Mouse (Mus musculus) intestine, embryonic 15.5 days (tissue): ENCODE measurements around the gene Eno3. TPM values are rescaled to one million over a fixed set of nuclear protein-coding genes. Genes with fewer than 3 reads are reported as not detected.

Experiments
- ATAC-seq: fragments of 200-750 bp; cut with Nextera tagmentation; 2 replicates; pipeline ENCODE4 v1.8.0; 2017; ENCODE audit warnings: moderate TSS enrichment, moderate library complexity
- H3K27ac ChIP-seq: fragments of 300-500 bp; sonication (generic); 2 replicates; pipeline ENCODE4 v1.5.1; 2015; ENCODE audit warnings: mild to moderate bottlenecking, inconsistent platforms
- H3K27me3 ChIP-seq: fragments of 300-500 bp; sonication (generic); replicated peaks from 2 replicates; pipeline ENCODE4 v1.6.1; 2015; ENCODE audit warnings: inconsistent platforms
- H3K36me3 ChIP-seq: fragments of 300-500 bp; sonication (generic); 2 replicates; pipeline ENCODE4 v1.6.1; 2015; ENCODE audit warnings: inconsistent platforms
- H3K4me1 ChIP-seq: fragments of 300-500 bp; sonication (generic); replicated peaks from 2 replicates; pipeline ENCODE4 v1.6.1; 2015; ENCODE audit warnings: inconsistent platforms
- H3K4me2 ChIP-seq: fragments of 300-500 bp; sonication (generic); replicated peaks from 2 replicates; pipeline ENCODE4 v1.6.1; 2015; ENCODE audit warnings: mild to moderate bottlenecking, inconsistent platforms
- H3K4me3 ChIP-seq: fragments of 300-500 bp; sonication (generic); replicated peaks from 2 replicates; pipeline ENCODE4 v1.5.1; 2015; ENCODE audit warnings: inconsistent platforms
- H3K9ac ChIP-seq: fragments of 300-500 bp; sonication (generic); 2 replicates; pipeline ENCODE4 v1.6.1; 2015; ENCODE audit warnings: inconsistent platforms
- H3K9me3 ChIP-seq: fragments of 300-500 bp; sonication (generic); 2 replicates; pipeline ENCODE4 v1.6.1; 2016; ENCODE audit warnings: inconsistent platforms
- WGBS: fragments of 180-500 bp; shearing (Covaris S2); methylation state at CpG from one replicate; pipeline ENCODE4 v1.1.7; 2015; 5-methylcytosine and 5-hydroxymethylcytosine counted together
- polyA plus RNA-seq: library from polyadenylated mRNA; unstranded; fragments of >200 nt; fragmentation: Nextera tagmentation; extraction: Ambion mirVana; gene quantifications from 2 replicates; pipeline ENCODE4 v1.2.1, GENCODE M21; 2015

Gene Eno3
- polyA plus RNA-seq, 1 experiment from 2014 or later: 15.6 TPM

DNA sequence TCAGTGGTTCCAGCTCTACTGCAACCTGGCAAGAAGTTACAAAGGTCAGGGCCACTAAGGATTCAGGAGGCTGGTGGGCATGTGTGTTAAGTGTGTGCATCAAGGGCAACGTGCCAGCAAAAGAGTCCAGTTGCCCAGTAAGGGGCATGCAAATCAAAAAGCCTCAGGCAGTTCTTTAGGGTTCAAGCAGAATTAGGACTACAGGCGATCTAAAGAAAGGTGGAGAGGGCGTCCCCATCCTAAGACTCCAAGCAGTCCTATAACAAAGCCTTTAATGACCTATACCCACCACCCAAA is 10.8 kb upstream of the Eno3 start:
- H3K4me2 ChIP-seq: peak overlapping the region; percentile 70
- H3K9me3 ChIP-seq: no peaks in the 10 kb centered on the region
- peak overlapping the region; percentile 87 for H3K27ac ChIP-seq
- peaks cover 35% of the 10 kb centered on the region for H3K4me1 ChIP-seq
- peaks cover 24% of the 10 kb centered on the region for H3K36me3 ChIP-seq
- peak overlapping the region; percentile 85 for H3K9ac ChIP-seq
- H3K4me3 ChIP-seq: peak overlapping the region; percentile 66
- ATAC-seq: no peak; the same call in 1 of the 2 replicates
- H3K27me3 ChIP-seq: no peaks in the 10 kb centered on the region
- WGBS: 24% methylated on average over 3 of the region's 3 CpGs

DNA sequence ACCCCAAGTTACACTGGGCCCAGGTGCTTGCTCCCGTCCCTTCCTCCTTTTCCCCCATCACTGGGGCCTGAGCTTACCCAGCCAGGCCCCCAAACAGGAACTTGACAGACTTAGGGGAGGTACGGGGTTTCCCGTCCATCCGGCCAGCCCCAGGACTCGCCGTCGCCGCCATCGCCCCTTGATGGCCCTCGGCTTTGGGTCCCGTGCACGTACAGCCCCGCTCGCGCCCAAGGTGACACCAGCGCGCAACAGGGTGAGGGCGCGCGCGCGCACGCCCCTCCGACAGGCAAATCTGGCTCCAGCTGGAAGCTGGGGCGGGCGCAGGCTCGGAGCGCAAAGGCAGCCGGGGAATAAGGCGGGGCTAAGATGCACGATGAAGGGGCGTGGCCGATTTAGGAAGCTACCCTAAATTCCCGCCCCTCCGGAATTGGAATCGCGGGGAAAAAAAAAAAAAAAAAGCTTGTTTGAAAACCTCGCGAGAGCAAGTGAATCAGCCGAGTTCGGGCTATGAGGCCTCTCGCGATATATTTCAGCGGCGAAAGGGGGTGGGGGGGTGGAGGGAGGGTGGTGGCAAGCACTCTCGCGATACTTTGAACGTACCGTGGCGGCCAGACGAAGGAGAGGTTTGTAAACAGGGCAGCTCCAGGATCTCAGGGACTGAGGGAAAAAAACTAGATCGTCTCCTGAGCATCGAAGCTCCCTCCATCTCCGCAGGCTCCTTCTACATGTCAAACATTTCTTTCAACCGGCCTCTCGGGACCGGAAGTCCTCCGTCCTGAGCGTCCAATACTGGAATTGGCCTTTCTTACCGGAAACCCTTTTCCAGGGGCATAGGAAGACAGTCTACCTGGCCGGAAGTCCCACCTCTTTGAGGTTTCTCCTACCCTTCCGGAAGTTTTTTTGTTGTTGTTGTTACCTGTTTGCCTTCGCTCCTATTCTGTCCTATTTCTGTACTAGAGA is 10.0 kb upstream of the Eno3 start, which contains the start of the genes Rnf167 and Slc25a11:
Rnf167 (plus strand) TSS at position 545 of the 960 bp plus-strand sequence.
Slc25a11 (minus strand) TSS at position 789 of the 960 bp plus-strand sequence.
- Histone ChIP-seq H3K4me2 (peak within 1 kb of the TSS; percentile 91), H3K9me3 (no peaks in the 10 kb centered on the region), H3K27ac (peak within 1 kb of the TSS; percentile 96), H3K9ac (peak within 1 kb of the TSS; percentile 90), H3K36me3 (peaks cover 29% of the 10 kb centered on the region), H3K27me3 (no peaks in the 10 kb centered on the region), H3K4me3 (peak within 1 kb of the TSS; percentile 67), H3K4me1 (peaks cover 41% of the 10 kb centered on the region)
- WGBS: under 1% methylated on average over 63 of the region's 63 CpGs
- peak; percentile 91 for ATAC-seq

- ATAC-seq: peak; percentile 37
- H3K9ac ChIP-seq: peak overlapping the region; percentile 90
- H3K4me1 ChIP-seq: peaks cover 48% of the 10 kb centered on the region
- peaks cover 38% of the 10 kb centered on the region for H3K36me3 ChIP-seq
- H3K9me3 ChIP-seq: no peaks in the 10 kb centered on the region
- H3K4me2 ChIP-seq: peak overlapping the region; percentile 91
- peak overlapping the region; percentile 67 for H3K4me3 ChIP-seq
- no peaks in the 10 kb centered on the region for H3K27me3 ChIP-seq
- WGBS: 2% methylated on average over 28 of the region's 28 CpGs
- H3K27ac ChIP-seq: peak overlapping the region; percentile 96
Observed at GRCm38 (mm10) chr11:70647716-70648420, 9.1 kb upstream of the Eno3 start.

- H3K27ac ChIP-seq: peak overlapping the region; percentile 96
- H3K4me2 ChIP-seq: peak overlapping the region; percentile 91
- H3K4me3 ChIP-seq: peak overlapping the region; percentile 67
- ATAC-seq: no peak
- H3K9me3 ChIP-seq: no peaks in the 10 kb centered on the region
- H3K4me1 ChIP-seq: peaks cover 48% of the 10 kb centered on the region
- H3K36me3 ChIP-seq: peaks cover 38% of the 10 kb centered on the region
- 63% methylated on average over 4 of the region's 4 CpGs for WGBS
- H3K27me3 ChIP-seq: no peaks in the 10 kb centered on the region
- H3K9ac ChIP-seq: peak overlapping the region; percentile 90
Observed at GRCm38 (mm10) chr11:70648512-70648911, 8.5 kb upstream of the Eno3 start.

GRCm38 (mm10) chr11:70649185-70649734 is 7.7 kb upstream of the Eno3 start:
- H3K27ac ChIP-seq: 0 out of 2 replicates have a peak overlapping the region, but pooled peaks have one; percentile 32
- H3K9me3 ChIP-seq: no peaks in the 10 kb centered on the region
- H3K9ac ChIP-seq: no peak overlapping the region
- peak overlapping the region; percentile 91 for H3K4me2 ChIP-seq
- peak overlapping the region; percentile 10 for H3K4me3 ChIP-seq
- ATAC-seq: no peak
- peaks cover 48% of the 10 kb centered on the region for H3K4me1 ChIP-seq
- H3K36me3 ChIP-seq: peaks cover 36% of the 10 kb centered on the region
- WGBS: 72% methylated on average over 8 of the region's 8 CpGs
- H3K27me3 ChIP-seq: no peaks in the 10 kb centered on the region

- Histone ChIP-seq H3K27ac (peak overlapping the region; percentile 68), H3K4me1 (peaks cover 45% of the 10 kb centered on the region), H3K27me3 (no peaks in the 10 kb centered on the region), H3K36me3 (peaks cover 29% of the 10 kb centered on the region), H3K4me3 (peak overlapping the region; percentile 12), H3K4me2 (peak overlapping the region; percentile 87), H3K9ac (peak overlapping the region; percentile 18; the same call in 1 of the 2 replicates), H3K9me3 (no peaks in the 10 kb centered on the region)
- no peak for ATAC-seq
- WGBS: 65% methylated on average over 12 of the region's 12 CpGs
Observed at GRCm38 (mm10) chr11:70650322-70651175, 6.5 kb upstream of the Eno3 start.

GRCm38 (mm10) chr11:70651391-70651790 is 5.6 kb upstream of the Eno3 start:
- Histone ChIP-seq H3K9ac (peak overlapping the region; percentile 18; the same call in 1 of the 2 replicates), H3K4me3 (peak overlapping the region; percentile 12; the same call in 1 of the 2 replicates), H3K4me1 (peaks cover 43% of the 10 kb centered on the region), H3K4me2 (peak overlapping the region; percentile 87), H3K36me3 (peaks cover 29% of the 10 kb centered on the region), H3K27me3 (no peaks in the 10 kb centered on the region), H3K9me3 (no peaks in the 10 kb centered on the region), H3K27ac (no peak overlapping the region)
- 61% methylated on average over 2 of the region's 2 CpGs for WGBS
- no peak for ATAC-seq

GRCm38 (mm10) chr11:70652029-70652883 is 4.7 kb upstream of the Eno3 start:
- Histone ChIP-seq H3K4me2 (peak overlapping the region; percentile 87), H3K36me3 (peaks cover 29% of the 10 kb centered on the region), H3K9me3 (no peaks in the 10 kb centered on the region), H3K9ac (peak overlapping the region; percentile 98), H3K27ac (peak overlapping the region; percentile 99), H3K27me3 (no peaks in the 10 kb centered on the region), H3K4me3 (peak overlapping the region; percentile 99), H3K4me1 (peaks cover 52% of the 10 kb centered on the region)
- ATAC-seq: no peak
- 44% methylated on average over 12 of the region's 12 CpGs for WGBS

DNA sequence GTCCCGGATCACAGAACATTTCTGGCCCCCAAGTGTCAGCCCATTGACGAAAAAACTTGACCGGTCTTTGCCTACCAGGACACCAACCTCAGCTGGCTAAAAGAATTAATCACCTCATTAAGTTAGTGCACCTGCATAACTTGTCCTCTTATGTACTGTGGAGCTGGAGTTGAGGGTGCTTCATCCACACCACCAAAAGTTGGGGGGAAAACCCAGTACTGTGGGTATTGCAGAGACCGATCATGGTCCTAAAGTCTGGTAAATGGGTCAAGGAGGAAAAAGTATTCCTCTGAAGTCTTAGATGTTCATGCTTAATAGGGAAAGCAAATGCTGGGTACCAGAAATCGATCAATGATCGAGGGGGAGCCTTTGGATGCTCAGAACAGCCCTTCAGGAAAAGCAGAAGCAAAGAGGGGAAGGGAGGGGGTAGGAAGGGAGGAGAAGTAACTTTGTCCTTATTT is 4.1 kb upstream of the Eno3 start:
- Histone ChIP-seq H3K4me2 (peak overlapping the region; percentile 87), H3K36me3 (peaks cover 29% of the 10 kb centered on the region), H3K9me3 (no peaks in the 10 kb centered on the region), H3K9ac (peak overlapping the region; percentile 98), H3K4me1 (peaks cover 58% of the 10 kb centered on the region), H3K4me3 (peak overlapping the region; percentile 99), H3K27me3 (no peaks in the 10 kb centered on the region), H3K27ac (peak overlapping the region; percentile 99)
- ATAC-seq: no peak
- WGBS: 36% methylated on average over 6 of the region's 6 CpGs

DNA sequence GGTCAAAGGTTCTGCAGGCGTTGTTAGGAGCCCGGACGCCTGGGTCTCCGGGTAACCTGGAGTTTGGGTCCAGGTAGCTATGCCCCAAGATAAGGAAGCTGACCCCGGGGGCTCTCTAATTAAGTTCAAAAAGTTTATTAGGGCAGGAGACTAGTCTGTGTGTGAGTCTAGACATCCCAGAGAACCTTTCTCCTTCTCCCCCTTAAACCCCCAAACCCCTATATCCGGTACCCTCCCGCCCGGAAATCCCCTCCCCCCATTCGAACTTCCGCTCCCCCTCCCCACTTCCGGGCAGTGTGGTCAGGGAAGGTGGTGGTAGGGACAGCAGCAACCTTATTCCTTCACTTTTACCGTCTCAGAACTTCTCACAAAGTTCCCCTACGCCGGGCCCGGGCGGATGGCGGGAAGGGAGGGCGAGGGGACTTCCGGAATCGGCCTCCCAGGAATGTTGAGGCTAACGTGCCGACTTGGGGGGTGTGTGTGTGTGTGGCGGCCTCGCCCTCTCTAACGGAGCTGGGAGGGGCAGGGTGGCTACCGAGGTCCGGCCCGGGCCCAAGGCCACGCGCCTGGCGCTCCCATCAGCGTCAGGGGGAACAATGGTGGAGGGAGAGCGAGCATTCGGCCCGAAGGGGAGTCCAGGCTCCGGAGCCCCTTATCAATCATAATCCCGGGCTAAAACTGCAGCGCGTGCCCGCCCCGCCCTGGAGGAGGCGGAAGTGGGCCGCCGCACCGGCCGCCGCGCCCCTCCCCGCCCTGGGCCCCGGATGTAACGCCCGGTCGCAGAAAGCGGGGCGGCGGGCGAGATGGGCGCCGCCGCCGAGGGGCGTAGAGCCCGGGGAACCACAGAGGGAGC is 3.4 kb upstream of the Eno3 start:
- under 1% methylated on average over 54 of the region's 63 CpGs for WGBS
- peaks cover 61% of the 10 kb centered on the region for H3K4me1 ChIP-seq

More for the DNA sequence above, 3.4 kb upstream of the Eno3 start:
- peak; percentile 56 for ATAC-seq
- H3K36me3 ChIP-seq: peaks cover 29% of the 10 kb centered on the region
- peak overlapping the region; percentile 87 for H3K4me2 ChIP-seq
- peak overlapping the region; percentile 98 for H3K9ac ChIP-seq
- H3K27ac ChIP-seq: peak overlapping the region; percentile 99
- H3K4me3 ChIP-seq: peak overlapping the region; percentile 99
- no peaks in the 10 kb centered on the region for H3K9me3 ChIP-seq
- no peaks in the 10 kb centered on the region for H3K27me3 ChIP-seq
